Comparison of ENCODE assay signal across 9 mouse cellular contexts in genomic region chr7:16099901-16100300, GRCm38 (mm10). TPM values are rescaled to one million over a fixed set of nuclear protein-coding genes. Genes with fewer than 3 reads are reported as not detected.
DNase-seq lines count a peak whose midpoint lies in the region; ATAC-seq and TF ChIP-seq lines count a peak whose summit lies in the region.
"Had no signal": no experiment of that assay in that cellular context is flagged by ENCODE, and none has a peak within 500 bp of the region (broad histone marks: within the 10 kb centered on the region; RNA-seq: fewer than 3 reads in every experiment).

No protein-coding gene starts in this region.

- H3K27ac ChIP-seq in heart, embryonic 12.5 days (ENCODE audit: poor library complexity, severe bottlenecking): no peak overlapping the region
- H3K27ac ChIP-seq in MEL (ENCODE audit: control insufficient read depth, low read depth, low read length) (no peak overlapping the region), macrophage (peak overlapping the region; percentile 71)
- H3K27ac ChIP-seq in hindbrain, embryonic 10.5 days: no peak overlapping the region

- no peaks in the 10 kb centered on the region for H3K9me3 ChIP-seq in heart, embryonic 12.5 days (replicated peaks)
- H3K9me3 ChIP-seq in MEL (replicated peaks; ENCODE audit: insufficient read depth, low read length): no peaks in the 10 kb centered on the region
- H3K9me3 ChIP-seq in hindbrain, embryonic 10.5 days: no peaks in the 10 kb centered on the region

- H3K4me1 ChIP-seq in heart, embryonic 12.5 days (replicated peaks): peaks cover 43% of the 10 kb centered on the region
- H3K4me1 ChIP-seq in MEL (ENCODE audit: control insufficient read depth in 1 of 2, insufficient read depth in 2 of 2, low read length in 2 of 2): peaks cover 0 to 15% of the 10 kb centered on the region in 2 experiments; a peak in 1 of 4 replicates
- H3K4me1 ChIP-seq in hindbrain, embryonic 10.5 days (replicated peaks): peaks cover 41% of the 10 kb centered on the region

- TF ChIP-seq POLR2A in MEL (IDR thresholded peaks at IDR 0.05; ENCODE audit: control insufficient read depth in 1 of 2, insufficient read depth in 1 of 2, low read depth in 1 of 2, low read length in 2 of 2, poor library complexity in 1 of 2): no peak

- peak overlapping the region; percentile 98; the same call in 1 of the 2 replicates for H3K9ac ChIP-seq in heart, embryonic 12.5 days
- peak overlapping the region; percentile 84 for H3K9ac ChIP-seq in MEL (ENCODE audit: control insufficient read depth, low read depth, low read length, poor library complexity, severe bottlenecking)

- ATAC-seq in heart, embryonic 12.5 days (ENCODE audit: insufficient number of reproducible peaks, low FRiP score): no peak

- 70% methylated on average over 4 of the region's 4 CpGs for WGBS in heart, embryonic 12.5 days
- WGBS in hindbrain, embryonic 10.5 days: 84% methylated on average over 4 of the region's 4 CpGs
- 88% methylated on average over 3 of the region's 4 CpGs for whole genome bisulfite sequencing in macrophage (ENCODE audit: missing documents)

- TF ChIP-seq CTCF in MEL (IDR thresholded peaks at IDR 0.05 in 2 of 3, conservative IDR thresholded peaks at IDR 0.05 in 1 of 3; ENCODE audit: control insufficient read depth in 1 of 3, insufficient read depth in 1 of 3, low read depth in 2 of 3, low read length in 3 of 3, poor library complexity in 1 of 3, severe bottlenecking in 1 of 3): no peak

- no peak for TF ChIP-seq RAD21 in MEL (IDR thresholded peaks at IDR 0.05; ENCODE audit: low read depth, low read length)

- no peak for TF ChIP-seq EP300 in MEL (IDR thresholded peaks at IDR 0.05; ENCODE audit: low read depth in 1 of 2, low read length in 2 of 2)

- DNase-seq in heart, adult 18-20 months: no peak
- peak; percentile 51 for DNase-seq in MEL (ENCODE audit: low read depth, low spot score)
- no peak for DNase-seq in hindbrain, embryonic 10.5 days (ENCODE audit: low spot score)
- no peak for DNase-seq in urinary bladder, adult 2 months (ENCODE audit: low spot score)
- no peak for DNase-seq in adrenal gland, adult 8-10 months
- DNase-seq in gastrocnemius, postnatal 14 days: no peak
- DNase-seq: lung, postnatal 14 days had no signal

- H3K4me2 ChIP-seq in heart, embryonic 12.5 days: peak overlapping the region; percentile 94

- H3K4me3 ChIP-seq in heart, embryonic 12.5 days: peak overlapping the region; percentile 93
- peak overlapping the region; percentile 87 to 93 for H3K4me3 ChIP-seq in MEL (ENCODE audit: control insufficient read depth in 1 of 2, insufficient read depth in 1 of 2, low read depth in 2 of 2, low read length in 2 of 2)
- H3K4me3 ChIP-seq in hindbrain, embryonic 10.5 days: peak overlapping the region; percentile 85
- peak overlapping the region; percentile 82 for H3K4me3 ChIP-seq in macrophage (ENCODE audit: inconsistent target)

- peaks cover 42% of the 10 kb centered on the region for H3K79me2 ChIP-seq in MEL (ENCODE audit: control insufficient read depth, insufficient read depth, low read length, poor library complexity)
- H3K79me2 ChIP-seq in macrophage (ENCODE audit: inconsistent target): peaks cover 62% of the 10 kb centered on the region

- H3K36me3 ChIP-seq in heart, embryonic 12.5 days: peaks cover 35% of the 10 kb centered on the region
- peaks cover 0 to 12% of the 10 kb centered on the region in 2 experiments; a peak in 2 of 4 replicates for H3K36me3 ChIP-seq in MEL (ENCODE audit: control insufficient read depth in 1 of 2, insufficient read depth in 2 of 2, low read length in 2 of 2)
- H3K36me3 ChIP-seq in hindbrain, embryonic 10.5 days: peaks cover 44% of the 10 kb centered on the region
- H3K36me3 ChIP-seq in macrophage (ENCODE audit: inconsistent target): peaks cover 24% of the 10 kb centered on the region; the same call in 1 of the 2 replicates

- H3K27me3 ChIP-seq in heart, embryonic 12.5 days (replicated peaks): peaks cover 13% of the 10 kb centered on the region
- H3K27me3 ChIP-seq in MEL (ENCODE audit: control insufficient read depth in 1 of 2, insufficient read depth in 2 of 2, low read length in 2 of 2): no peaks in the 10 kb centered on the region
- peaks cover 5% of the 10 kb centered on the region; the same call in 1 of the 2 replicates for H3K27me3 ChIP-seq in hindbrain, embryonic 10.5 days (ENCODE audit: insufficient read depth, poor library complexity, severe bottlenecking)

- intact Hi-C loops in gastrocnemius, postnatal 14 days (cut with DNase I; ENCODE audit: low total_unique reads): no loop called here

RNA-seq across cellular contexts. Expression of gene Napa, which starts 1.6 kb away (rescaled TPM):
- polyA plus RNA-seq in heart, embryonic 12.5 days (2016; fragmentation: Nextera tagmentation; extraction: Ambion mirVana): 144 and 159 TPM in 2 replicates
- 10 to 100 TPM; 88.7 to 99.1 TPM for total RNA-seq in heart, adult 18-20 months (2021)
- total RNA-seq in MEL (2012; rRNA removed): 52.6 and 56.1 TPM in 2 replicates
- polyA plus RNA-seq in MEL (2012; ENCODE audit: insufficient read depth in 1 of 2, insufficient read length in 2 of 2, low read depth in 1 of 2, low replicate concordance in 2 of 2, missing spikeins in 1 of 2): 100 to 1,000 TPM in 1 of 2 experiments, not detected in 1; 132 TPM
- polyA plus RNA-seq in hindbrain, embryonic 10.5 days (2016; fragmentation: Nextera tagmentation; extraction: Ambion mirVana): 193 and 221 TPM in 2 replicates
- 100 to 1,000 TPM; 135 to 409 (median 299) TPM for total RNA-seq in macrophage (2018; cell fraction: chromatin; rRNA removed)
- total RNA-seq in macrophage (2018; cell fraction: cytosol; rRNA removed): 100 to 1,000 TPM in 9 of 26 experiments, 10 to 100 TPM in 17; 75.7 to 115 (median 97.2) TPM
- total RNA-seq in macrophage (2018; cell fraction: nucleus; rRNA removed): 100 to 1,000 TPM; 110 to 386 (median 202) TPM
- polyA plus RNA-seq in macrophage (2018): 85.4 to 112 TPM (median 98.6 TPM) in 3 replicates
- polyA plus RNA-seq in urinary bladder, adult 2 months (2012; rRNA removed): 172 and 208 TPM in 2 replicates
- 100 to 1,000 TPM; 175 to 194 (median 175) TPM for total RNA-seq in adrenal gland, adult 8-10 months (2022)
- 100 to 1,000 TPM; 102 to 107 TPM for total RNA-seq in gastrocnemius, postnatal 14 days (2021)

RNA-seq across cellular contexts. Expression of gene Kptn, which starts 19.8 kb away (rescaled TPM):
- 29.4 and 31.0 TPM in 2 replicates for polyA plus RNA-seq in heart, embryonic 12.5 days (2016; fragmentation: Nextera tagmentation; extraction: Ambion mirVana)
- 10 to 100 TPM; 19.0 to 21.0 TPM for total RNA-seq in heart, adult 18-20 months (2021)
- total RNA-seq in MEL (2012; rRNA removed): 16.5 and 17.8 TPM in 2 replicates
- polyA plus RNA-seq in MEL (2012; ENCODE audit: insufficient read depth in 1 of 2, insufficient read length in 2 of 2, low read depth in 1 of 2, low replicate concordance in 2 of 2, missing spikeins in 1 of 2) (10 to 100 TPM in 1 of 2 experiments, not detected in 1; 19.6 TPM), macrophage (2018) (3.3 to 6.8 TPM (median 5.9 TPM) in 3 replicates)
- polyA plus RNA-seq in hindbrain, embryonic 10.5 days (2016; fragmentation: Nextera tagmentation; extraction: Ambion mirVana): 27.0 and 30.5 TPM in 2 replicates
- 10 to 100 TPM in 25 of 26 experiments, 1 to 10 TPM in 1; 8.1 to 50.6 (median 34.1) TPM for total RNA-seq in macrophage (2018; cell fraction: chromatin; rRNA removed)
- total RNA-seq in macrophage (2018; cell fraction: cytosol; rRNA removed): 1 to 10 TPM; 3.7 to 8.0 (median 5.6) TPM
- total RNA-seq in macrophage (2018; cell fraction: nucleus; rRNA removed): 10 to 100 TPM in 24 of 26 experiments, 1 to 10 TPM in 2; 6.9 to 45.0 (median 18.9) TPM
- polyA plus RNA-seq in urinary bladder, adult 2 months (2012; rRNA removed): 27.2 and 28.0 TPM in 2 replicates
- total RNA-seq in adrenal gland, adult 8-10 months (2022): 10 to 100 TPM; 19.6 to 35.1 (median 30.2) TPM
- 10 to 100 TPM; 12.2 to 14.4 TPM for total RNA-seq in gastrocnemius, postnatal 14 days (2021)

RNA-seq across cellular contexts. Expression of gene Slc8a2, which starts 29.7 kb away (rescaled TPM):
- polyA plus RNA-seq in heart, embryonic 12.5 days (2016; fragmentation: Nextera tagmentation; extraction: Ambion mirVana): 0.28 and 0.30 TPM in 2 replicates
- under 1 TPM; 0.72 to 0.85 TPM for total RNA-seq in heart, adult 18-20 months (2021)
- not detected in 2 replicates for total RNA-seq in MEL (2012; rRNA removed)
- polyA plus RNA-seq in MEL (2012; ENCODE audit: insufficient read depth in 1 of 2, insufficient read length in 2 of 2, low read depth in 1 of 2, low replicate concordance in 2 of 2, missing spikeins in 1 of 2): under 1 TPM in 1 of 2 experiments, not detected in 1; 0.06 TPM
- polyA plus RNA-seq in hindbrain, embryonic 10.5 days (2016; fragmentation: Nextera tagmentation; extraction: Ambion mirVana): 0.26 and 0.42 TPM in 2 replicates
- under 1 TPM in 20 of 26 experiments, not detected in 6; 0.08 to 0.56 (median 0.22) TPM for total RNA-seq in macrophage (2018; cell fraction: chromatin; rRNA removed)
- under 1 TPM in 2 of 26 experiments, not detected in 24; under 0.01 TPM for total RNA-seq in macrophage (2018; cell fraction: cytosol; rRNA removed)
- under 1 TPM in 15 of 26 experiments, not detected in 11; 0.11 to 0.82 (median 0.25) TPM for total RNA-seq in macrophage (2018; cell fraction: nucleus; rRNA removed)
- polyA plus RNA-seq in macrophage (2018): not detected in 3 replicates
- polyA plus RNA-seq in urinary bladder, adult 2 months (2012; rRNA removed): 3.8 and 6.6 TPM in 2 replicates
- 1 to 10 TPM; 2.8 to 5.5 (median 4.1) TPM for total RNA-seq in adrenal gland, adult 8-10 months (2022)
- under 1 TPM; 0.24 to 0.25 TPM for total RNA-seq in gastrocnemius, postnatal 14 days (2021)

RNA-seq across cellular contexts. Expression of gene Zfp541, which starts 38.3 kb away (rescaled TPM):
- polyA plus RNA-seq in heart, embryonic 12.5 days (2016; fragmentation: Nextera tagmentation; extraction: Ambion mirVana): 0.05 TPM in 1 of 2 replicates, not detected in the other
- total RNA-seq in heart, adult 18-20 months (2021): not detected
- total RNA-seq in MEL (2012; rRNA removed): not detected in 2 replicates
- polyA plus RNA-seq in MEL (2012; ENCODE audit: insufficient read depth in 1 of 2, insufficient read length in 2 of 2, low read depth in 1 of 2, low replicate concordance in 2 of 2, missing spikeins in 1 of 2): under 1 TPM in 1 of 2 experiments, not detected in 1; 0.01 TPM
- polyA plus RNA-seq in hindbrain, embryonic 10.5 days (2016; fragmentation: Nextera tagmentation; extraction: Ambion mirVana): 0.04 TPM in 1 of 2 replicates, not detected in the other
- 1 to 10 TPM in 17 of 26 experiments, under 1 TPM in 9; 0.62 to 2.3 (median 1.2) TPM for total RNA-seq in macrophage (2018; cell fraction: chromatin; rRNA removed)
- under 1 TPM in 13 of 26 experiments, not detected in 13; under 0.01 to 0.15 (median 0.04) TPM for total RNA-seq in macrophage (2018; cell fraction: cytosol; rRNA removed)
- under 1 TPM; 0.14 to 0.68 (median 0.39) TPM for total RNA-seq in macrophage (2018; cell fraction: nucleus; rRNA removed)
- polyA plus RNA-seq in macrophage (2018): not detected in 3 replicates
- polyA plus RNA-seq in urinary bladder, adult 2 months (2012; rRNA removed): 0.06 and 0.07 TPM in 2 replicates
- under 1 TPM in 3 of 4 experiments, not detected in 1; 0.10 to 0.28 (median 0.12) TPM for total RNA-seq in adrenal gland, adult 8-10 months (2022)
- total RNA-seq in gastrocnemius, postnatal 14 days (2021): not detected

RNA-seq across cellular contexts. Expression of gene Bicra, which starts 52.2 kb away (rescaled TPM):
- polyA plus RNA-seq in heart, embryonic 12.5 days (2016; fragmentation: Nextera tagmentation; extraction: Ambion mirVana): 5.9 and 6.4 TPM in 2 replicates
- 1 to 10 TPM; 4.2 to 5.9 TPM for total RNA-seq in heart, adult 18-20 months (2021)
- 0.81 and 1.5 TPM in 2 replicates for total RNA-seq in MEL (2012; rRNA removed)
- polyA plus RNA-seq in MEL (2012; ENCODE audit: insufficient read depth in 1 of 2, insufficient read length in 2 of 2, low read depth in 1 of 2, low replicate concordance in 2 of 2, missing spikeins in 1 of 2) (10 to 100 TPM in 1 of 2 experiments, not detected in 1; 14.1 TPM), macrophage (2018) (4.9 to 8.7 TPM (median 8.4 TPM) in 3 replicates)
- 7.7 and 10.7 TPM in 2 replicates for polyA plus RNA-seq in hindbrain, embryonic 10.5 days (2016; fragmentation: Nextera tagmentation; extraction: Ambion mirVana)
- total RNA-seq in macrophage (2018; cell fraction: chromatin; rRNA removed): 10 to 100 TPM in 21 of 26 experiments, 1 to 10 TPM in 5; 2.6 to 51.8 (median 35.5) TPM
- total RNA-seq in macrophage (2018; cell fraction: cytosol; rRNA removed): 10 to 100 TPM in 19 of 26 experiments, 1 to 10 TPM in 7; 1.7 to 15.8 (median 12.4) TPM
- 10 to 100 TPM in 18 of 26 experiments, 1 to 10 TPM in 8; 2.2 to 36.7 (median 24.6) TPM for total RNA-seq in macrophage (2018; cell fraction: nucleus; rRNA removed)
- polyA plus RNA-seq in urinary bladder, adult 2 months (2012; rRNA removed): 3.3 and 7.9 TPM in 2 replicates
- total RNA-seq in adrenal gland, adult 8-10 months (2022): 10 to 100 TPM in 3 of 4 experiments, 1 to 10 TPM in 1; 7.2 to 16.9 (median 10.6) TPM
- 1 to 10 TPM; 7.9 to 8.8 TPM for total RNA-seq in gastrocnemius, postnatal 14 days (2021)
